Mouse (Mus musculus) 416B (cell line): Measurements from ENCODE around the gene Mad2l2.

Experiments used
- DNase-seq: peaks from one replicate; pipeline ENCODE4 v3.0.0; 2011; ENCODE audit warnings: low read depth

The Mad2l2 gene

GRCm38 (mm10) chr4:148143721-148144120 lies 13.5 kb downstream of the Mad2l2 start:
- no peak for DNase-seq

- no peak for DNase-seq
These were observed 17.5 kb downstream of the Mad2l2 start for GRCm38 (mm10) chr4:148147714-148148113.

DNA sequence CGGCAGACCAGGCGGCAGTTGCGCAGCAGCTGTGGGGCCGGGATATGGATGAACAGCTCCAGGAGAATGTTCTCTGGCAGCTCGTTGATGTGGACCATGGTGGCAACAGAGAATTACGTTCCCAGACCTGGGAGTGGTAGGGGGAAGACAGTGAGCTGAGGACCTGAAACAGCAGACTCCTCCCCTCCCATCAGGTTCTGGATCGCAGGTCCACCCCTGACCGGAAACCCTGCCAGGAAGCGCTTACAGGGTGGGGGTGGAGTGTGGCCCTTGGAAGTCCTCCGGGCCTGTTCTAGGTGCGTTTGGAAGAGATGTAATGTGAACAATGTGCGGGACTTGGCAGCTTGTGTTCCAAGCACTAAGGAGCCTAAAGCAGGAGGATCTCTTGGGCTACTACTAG lies 19.4 kb downstream of the Mad2l2 start:
- no peak for DNase-seq

- DNase-seq, result no peak
These were observed 20.1 kb downstream of the Mad2l2 start for GRCm38 (mm10) chr4:148150242-148150641.

- DNase-seq, result no peak
These were observed 20.7 kb downstream of the Mad2l2 start for GRCm38 (mm10) chr4:148150953-148151266.

- peak; percentile 97 for DNase-seq
These were observed 21.3 kb downstream of the Mad2l2 start, which contains the start of gene Fbxo6 for GRCm38 (mm10) chr4:148151267-148152168. Gene Fbxo6 (minus strand): TSS chr4:148152140.

DNA sequence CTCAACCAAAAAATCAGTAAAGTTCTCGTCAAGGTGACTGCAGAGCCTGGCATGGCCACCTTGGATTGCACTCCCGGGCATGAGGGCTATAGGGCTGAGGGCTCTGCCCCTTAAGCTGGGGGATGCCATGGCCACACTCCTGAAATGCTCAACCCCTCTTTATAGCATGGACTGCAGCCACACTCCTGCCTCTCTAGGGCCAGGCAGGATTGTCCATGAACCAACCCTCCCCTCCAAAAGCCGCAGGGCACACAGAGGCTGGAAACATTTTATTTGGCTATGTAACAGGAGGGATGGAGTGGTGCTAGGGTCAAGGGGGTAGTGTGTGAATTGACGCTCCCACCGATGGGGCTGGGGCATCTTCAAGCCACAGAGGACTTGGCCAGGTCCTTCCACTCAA lies 22.4 kb downstream of the Mad2l2 start:
- no peak for DNase-seq

- no peak for DNase-seq
These were observed 23.8 kb downstream of the Mad2l2 start for GRCm38 (mm10) chr4:148154006-148154405.

- DNase-seq, result peak; percentile 59
These were observed 24.8 kb downstream of the Mad2l2 start for GRCm38 (mm10) chr4:148154982-148155381.

GRCm38 (mm10) chr4:148158436-148159348 lies 28.5 kb downstream of the Mad2l2 start:
- DNase-seq, result no peak

DNA sequence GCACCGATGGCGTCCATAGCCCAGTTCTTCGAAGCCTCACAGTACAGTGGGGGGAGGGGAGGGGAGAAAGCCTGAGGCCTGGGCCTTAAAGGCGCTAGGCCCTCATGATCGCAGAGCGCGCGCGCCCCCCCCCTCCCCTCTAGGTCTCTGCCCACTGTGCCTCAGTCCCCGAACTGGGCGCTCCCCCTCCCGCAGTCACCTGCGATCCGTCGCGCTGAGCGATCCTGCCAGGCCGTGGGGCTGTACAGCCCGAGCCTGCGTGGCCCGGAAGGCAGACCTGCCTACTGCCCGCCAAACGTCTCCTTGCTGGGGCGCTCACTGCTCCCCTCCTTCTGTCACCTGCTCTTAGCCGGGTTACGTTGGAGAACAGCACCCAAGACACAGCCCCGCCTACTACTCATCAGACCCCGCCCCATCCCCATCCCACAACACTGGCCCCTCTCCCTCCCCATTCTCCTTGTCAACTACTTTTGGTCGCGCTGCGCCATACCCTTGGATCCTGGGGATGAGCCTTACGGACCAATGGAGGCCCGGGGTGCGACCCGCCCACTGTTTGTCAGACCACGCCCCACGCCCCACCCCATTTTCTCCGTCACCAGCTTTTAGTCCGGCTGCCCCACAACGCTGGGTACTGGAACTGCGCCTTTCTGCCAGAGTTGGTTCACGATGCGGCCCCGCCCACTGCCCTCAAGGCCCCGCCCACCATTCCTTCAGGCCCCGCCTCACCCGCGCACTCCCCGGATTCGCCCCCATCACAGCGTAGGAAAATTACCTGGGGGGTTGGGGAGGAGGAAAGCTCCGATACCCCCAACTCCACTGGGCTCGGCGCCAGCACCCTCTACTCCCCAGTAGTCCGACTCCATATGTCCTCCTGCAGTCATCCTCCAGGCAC lies 29.6 kb downstream of the Mad2l2 start:
- DNase-seq, result peak; percentile 98

GRCm38 (mm10) chr4:148160436-148161390 lies 30.5 kb downstream of the Mad2l2 start, which contains the start of the genes Fbxo44 and Fbxo2:
Gene Fbxo44 (minus strand): TSS chr4:148160482.
Gene Fbxo2 (plus strand): TSS chr4:148160621.
- DNase-seq, result no peak

- peak; percentile 85 for DNase-seq
These were observed 33.8 kb downstream of the Mad2l2 start for GRCm38 (mm10) chr4:148164002-148164439.

DNA sequence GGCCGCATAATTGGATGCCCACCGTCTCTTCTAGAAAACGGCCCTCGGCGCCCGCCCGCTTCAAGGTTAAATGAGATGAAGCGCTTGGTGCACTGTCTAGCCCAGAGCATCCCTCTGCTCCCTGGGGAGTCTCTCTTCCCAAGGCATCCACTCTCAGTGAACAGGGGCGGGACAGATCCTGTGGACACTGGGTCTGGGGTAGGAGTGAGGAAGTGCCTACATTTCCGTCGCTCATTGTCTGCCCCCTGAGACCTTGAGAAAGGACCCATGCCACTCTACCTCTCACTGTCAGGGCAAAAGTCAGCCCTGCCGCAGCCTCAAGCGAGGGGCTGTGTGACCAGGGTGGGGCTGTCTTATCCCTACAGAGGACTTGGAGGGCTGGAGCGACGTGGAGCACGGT lies 34.3 kb downstream of the Mad2l2 start:
- DNase-seq, result no peak

DNA sequence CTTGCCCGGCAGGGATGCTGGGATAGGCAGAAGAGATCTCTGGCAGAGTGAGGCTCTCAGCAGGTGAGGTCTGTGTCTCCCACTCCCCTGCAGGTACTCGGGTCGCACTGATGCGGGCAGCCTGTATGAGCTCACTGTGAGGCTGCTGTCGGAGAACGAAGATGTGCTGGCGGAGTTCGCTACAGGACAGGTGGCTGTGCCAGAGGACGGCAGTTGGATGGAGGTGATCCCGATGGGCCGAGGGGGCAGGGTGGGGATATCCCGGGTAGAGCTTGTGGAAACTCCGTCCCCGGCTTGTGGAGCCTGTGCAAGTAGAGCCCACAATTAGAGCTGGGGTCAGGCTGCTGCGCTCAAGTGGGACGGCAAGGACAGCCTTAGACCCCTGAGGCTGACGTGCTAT lies 35.4 kb downstream of the Mad2l2 start:
- DNase-seq, result no peak

DNA sequence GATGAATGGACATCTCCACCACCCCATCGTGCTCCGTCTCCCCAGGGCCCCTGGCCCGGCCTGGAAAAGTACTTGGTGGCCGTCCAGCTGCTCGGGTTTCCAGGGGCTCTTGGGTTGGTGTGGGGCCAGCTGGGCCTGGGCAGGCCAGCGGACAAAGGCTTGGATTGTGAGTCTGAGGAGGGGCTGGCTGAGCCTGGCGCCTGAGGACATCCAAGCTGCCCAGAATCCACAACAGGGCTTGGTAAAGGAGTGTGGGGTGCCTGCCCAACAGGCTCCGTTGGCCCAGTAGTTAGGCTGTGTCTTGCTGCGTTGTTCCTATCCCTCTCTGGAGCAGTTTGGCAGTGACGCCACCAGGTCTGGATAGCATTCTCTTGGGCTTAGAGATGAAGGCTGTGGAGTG lies 36.2 kb downstream of the Mad2l2 start:
- no peak for DNase-seq

- DNase-seq, result peak; percentile 72
These were observed 36.8 kb downstream of the Mad2l2 start for GRCm38 (mm10) chr4:148166986-148167385.

- DNase-seq, result peak; percentile 93
These were observed 38.1 kb downstream of the Mad2l2 start for GRCm38 (mm10) chr4:148168287-148168686.

DNA sequence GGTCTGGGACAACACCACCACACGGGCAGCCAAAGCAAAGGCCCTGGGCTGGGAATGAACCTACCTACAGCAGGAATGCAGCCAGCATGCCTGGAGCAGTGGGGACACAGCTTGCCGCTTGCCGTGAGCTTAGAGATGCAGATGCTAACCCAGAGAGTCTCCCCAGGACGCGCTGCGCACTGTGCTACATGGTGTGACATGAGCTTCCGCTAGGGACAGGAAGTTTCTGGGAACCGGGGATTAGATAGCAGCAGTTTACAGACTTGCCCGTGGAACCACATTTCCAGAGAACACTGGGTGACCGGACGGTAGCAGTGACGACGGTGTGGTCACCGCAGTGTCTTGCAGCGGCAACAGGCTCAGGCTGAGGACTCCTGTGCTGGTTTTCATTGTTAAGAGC lies 39.4 kb downstream of the Mad2l2 start:
- peak; percentile 86 for DNase-seq

DNA sequence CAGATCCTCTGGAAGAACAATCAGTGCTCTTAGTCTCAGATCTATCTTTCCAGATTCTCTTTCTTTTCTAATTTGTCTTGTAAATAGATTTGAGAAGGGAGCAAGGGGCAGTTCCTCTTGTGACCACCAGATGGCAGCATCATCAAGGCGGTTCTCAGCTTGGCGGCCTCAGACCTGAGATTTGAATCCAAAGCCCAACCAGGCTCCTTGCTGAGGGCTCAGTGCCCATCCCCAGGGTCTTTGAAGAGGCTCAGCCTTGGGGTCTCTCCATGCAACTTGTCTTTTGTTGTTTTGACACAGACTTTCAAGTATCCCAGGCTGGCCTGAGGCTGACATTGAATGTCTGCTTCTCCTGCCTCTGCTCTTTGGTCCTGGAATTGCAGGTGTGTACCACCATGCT lies 40.7 kb downstream of the Mad2l2 start:
- DNase-seq, result peak; percentile 73
